ENCODE assay signal across 8 mouse cellular contexts in genomic region chr7:109021428-109021827, GRCm38 (mm10).
A peak's percentile ranks its signal among the peaks of the same experiment; 100 is the strongest.
DNase-seq lines count a peak whose midpoint lies in the region; ATAC-seq and TF ChIP-seq lines count a peak whose summit lies in the region.

No protein-coding gene starts in this region.

- no peak overlapping the region for H3K27ac ChIP-seq in liver, embryonic 11.5 days (ENCODE audit: low read depth, low read length)
- H3K27ac ChIP-seq in neural tube, embryonic 11.5 days (ENCODE audit: low read depth, low read length) = no peak overlapping the region

- H3K9ac ChIP-seq in liver, embryonic 11.5 days (ENCODE audit: low read depth, low read length) = no peak overlapping the region
- no peak overlapping the region for H3K9ac ChIP-seq in neural tube, embryonic 11.5 days (ENCODE audit: low read length)

- H3K79me2 ChIP-seq in C2C12 (ENCODE audit: control insufficient read depth, insufficient read depth) = no peaks in the 10 kb centered on the region

- H3K4me1 ChIP-seq in liver, embryonic 11.5 days (replicated peaks; ENCODE audit: control insufficient read depth, insufficient read depth, low read length) = no peaks in the 10 kb centered on the region
- H3K4me1 ChIP-seq in neural tube, embryonic 11.5 days (ENCODE audit: control insufficient read depth, insufficient read depth, low read length) = peaks cover under 1% of the 10 kb centered on the region; the same call in 1 of the 2 replicates

- no peak overlapping the region for H3K4me3 ChIP-seq in C2C12 (ENCODE audit: insufficient read depth, poor library complexity, severe bottlenecking)
- H3K4me3 ChIP-seq in liver, embryonic 11.5 days (ENCODE audit: low read depth, low read length) = no peak overlapping the region
- no peak overlapping the region for H3K4me3 ChIP-seq in neural tube, embryonic 11.5 days (ENCODE audit: low read depth, low read length)

- ATAC-seq in liver, embryonic 11.5 days (replicated peaks; ENCODE audit: low FRiP score) = peak; percentile 27; the same call in 1 of the 2 replicates
- peak; percentile 23; the same call in 1 of the 2 replicates for ATAC-seq in neural tube, embryonic 11.5 days (ENCODE audit: insufficient read depth, low FRiP score, low TSS enrichment)

- H3ac ChIP-seq in C2C12 (ENCODE audit: control insufficient read depth, insufficient read length, low read depth) = no peak overlapping the region

- no peaks in the 10 kb centered on the region for H3K36me3 ChIP-seq in C2C12 (ENCODE audit: control insufficient read depth, insufficient read depth)
- no peaks in the 10 kb centered on the region for H3K36me3 ChIP-seq in liver, embryonic 11.5 days (ENCODE audit: control insufficient read depth, insufficient read depth, low read length)
- 0 out of 2 replicates have a peak, but pooled peaks cover 2% of the 10 kb centered on the region for H3K36me3 ChIP-seq in neural tube, embryonic 11.5 days (ENCODE audit: control insufficient read depth, insufficient read depth, low read length)

- WGBS in liver, embryonic 11.5 days = 12% methylated on average over 3 of the region's 3 CpGs
- 21% methylated on average over 3 of the region's 3 CpGs for WGBS in neural tube, embryonic 11.5 days

- no peaks in the 10 kb centered on the region for H3K9me3 ChIP-seq in liver, embryonic 11.5 days (ENCODE audit: control insufficient read depth, low read length)
- H3K9me3 ChIP-seq in neural tube, embryonic 11.5 days (ENCODE audit: control insufficient read depth, low read length) = no peaks in the 10 kb centered on the region

- DNase-seq in ZHBTc4 (ENCODE audit: low read depth, low spot score) = peak; percentile 81
- DNase-seq in cerebellum, postnatal 25 days = peak; percentile 85 to 89
- DNase-seq in gastrocnemius, adult 8-10 months (ENCODE audit: low spot score in 2 of 2) = peak; percentile 47 to 55
- DNase-seq in kidney, adult 8-10 months = peak; percentile 43 to 75
- DNase-seq in liver, embryonic 11.5 days (ENCODE audit: low spot score) = peak; percentile 45
- DNase-seq in neural tube, embryonic 11.5 days (ENCODE audit: low spot score) = peak; percentile 76
- peak; percentile 52 for DNase-seq in thymus, postnatal 0 days (ENCODE audit: low spot score)

- peak; percentile 21 for TF ChIP-seq CTCF in C2C12 (IDR thresholded peaks at IDR 0.05; ENCODE audit: control insufficient read depth, insufficient read depth, insufficient read length)

- H3K79me3 ChIP-seq in C2C12 (ENCODE audit: low read depth) = no peaks in the 10 kb centered on the region

- no peak overlapping the region for H3K4me2 ChIP-seq in liver, embryonic 11.5 days
- H3K4me2 ChIP-seq in neural tube, embryonic 11.5 days (ENCODE audit: low read depth) = no peak overlapping the region

- H3K27me3 ChIP-seq in C2C12 (ENCODE audit: control insufficient read depth, insufficient read depth, insufficient read length) = no peaks in the 10 kb centered on the region
- no peaks in the 10 kb centered on the region for H3K27me3 ChIP-seq in liver, embryonic 11.5 days (replicated peaks; ENCODE audit: control insufficient read depth, insufficient read depth, low read length)
- no peaks in the 10 kb centered on the region for H3K27me3 ChIP-seq in neural tube, embryonic 11.5 days (ENCODE audit: control insufficient read depth, insufficient read depth, low read length)

TF ChIP-seq in C2C12, 6 proteins besides CTCF, POLR2A, EP300 and RAD21:
- TF ChIP-seq USF1 (IDR thresholded peaks at IDR 0.05; ENCODE audit: low read depth) (no peak), FOSL1 (IDR thresholded peaks at IDR 0.05; ENCODE audit: insufficient read depth, low read length, poor library complexity, severe bottlenecking) (no peak), MYOD1 (IDR thresholded peaks at IDR 0.05; ENCODE audit: control insufficient read depth, insufficient read length, low read depth) (no peak), MYOG (IDR thresholded peaks at IDR 0.05; ENCODE audit: control insufficient read depth, extremely low read depth, insufficient read length) (no peak)
